Mouse (Mus musculus) inflammation-experienced regulatory T-cells, adult 6 months (primary cell): ENCODE measurements at regions not wholly inside any gene's neighbourhood (a gene's known extent, or its start where the extent isn't known, plus 50 kb on each side); places are given as distances from the start of the nearest gene placed in this dataset.
A peak's percentile ranks its signal among the peaks of the same experiment; 100 is the strongest.

ENCODE experiments used
- ATAC-seq: one replicate; pipeline ENCODE4 v1.8.0; 2017

GRCm38 (mm10) chr13:92911660-92912284 lies 67.2 kb downstream of the Mtx3 start:
- ATAC-seq: no peak

- no peak for ATAC-seq
Observed at GRCm38 (mm10) chr13:92912661-92913060, 68.1 kb downstream of the Mtx3 start.

GRCm38 (mm10) chr13:92914631-92915030 lies 70.1 kb downstream of the Mtx3 start:
- ATAC-seq: no peak

- no peak for ATAC-seq
Observed at GRCm38 (mm10) chr13:92915221-92915839, 70.8 kb downstream of the Mtx3 start.

DNA sequence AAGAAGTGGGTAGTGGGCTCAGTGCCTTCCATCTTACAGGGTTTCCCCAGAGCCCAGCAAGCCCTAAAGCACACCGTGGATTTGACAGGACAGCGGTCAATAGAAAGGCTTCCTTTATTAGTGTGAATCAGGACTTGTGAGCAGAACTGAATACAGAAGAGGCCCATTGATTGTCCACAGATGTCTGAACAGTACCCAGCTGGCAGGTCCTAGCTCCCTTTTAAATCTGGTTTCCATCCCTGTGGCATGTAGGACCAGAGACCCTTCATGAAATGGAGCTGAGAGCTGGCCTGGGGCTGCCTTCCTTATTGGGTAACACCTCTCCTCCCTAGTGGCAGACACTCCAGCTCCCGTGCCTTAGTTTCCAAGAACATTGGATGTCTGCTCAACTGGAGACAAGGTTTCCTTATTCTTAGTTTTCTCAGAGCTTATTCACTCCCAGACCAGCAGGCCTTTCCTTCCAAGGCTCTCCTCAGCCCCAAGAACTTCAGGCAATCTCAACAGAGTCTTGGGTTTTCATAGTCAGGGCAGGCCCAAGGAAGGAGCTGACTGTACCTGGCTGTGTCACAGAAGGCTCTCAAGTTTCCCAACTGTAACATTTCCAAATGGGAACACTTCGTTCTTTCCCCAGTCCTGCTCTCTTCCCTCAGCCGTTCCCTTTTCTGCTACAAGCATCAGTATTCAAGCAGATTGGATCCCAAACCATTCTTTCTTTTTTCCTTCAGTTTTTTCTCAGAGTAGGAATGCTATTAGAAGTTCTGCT lies 71.6 kb downstream of the Mtx3 start:
- ATAC-seq: no peak

DNA sequence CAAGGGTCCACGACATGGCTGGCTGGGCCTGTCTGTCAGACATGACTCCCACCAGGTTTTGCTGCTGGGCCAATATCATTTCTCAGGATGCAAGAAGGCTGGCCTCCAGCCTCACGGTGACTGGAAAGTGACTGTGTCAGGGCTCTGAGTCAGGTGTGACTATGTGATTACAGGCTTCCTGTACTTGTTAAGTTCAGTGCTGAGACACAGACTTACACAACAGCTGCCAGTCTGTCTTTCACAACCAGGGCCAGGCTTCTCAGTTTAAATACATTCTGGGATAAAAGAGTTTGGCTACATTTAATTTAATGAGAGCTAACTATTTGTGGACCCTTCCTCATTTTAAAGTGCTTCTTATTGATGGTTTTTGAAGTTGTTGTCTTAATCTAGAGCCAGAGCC lies 75.3 kb downstream of the Mtx3 start:
- ATAC-seq: no peak

- no peak for ATAC-seq
Observed at GRCm38 (mm10) chr13:92921936-92922335, 77.4 kb downstream of the Mtx3 start.

DNA sequence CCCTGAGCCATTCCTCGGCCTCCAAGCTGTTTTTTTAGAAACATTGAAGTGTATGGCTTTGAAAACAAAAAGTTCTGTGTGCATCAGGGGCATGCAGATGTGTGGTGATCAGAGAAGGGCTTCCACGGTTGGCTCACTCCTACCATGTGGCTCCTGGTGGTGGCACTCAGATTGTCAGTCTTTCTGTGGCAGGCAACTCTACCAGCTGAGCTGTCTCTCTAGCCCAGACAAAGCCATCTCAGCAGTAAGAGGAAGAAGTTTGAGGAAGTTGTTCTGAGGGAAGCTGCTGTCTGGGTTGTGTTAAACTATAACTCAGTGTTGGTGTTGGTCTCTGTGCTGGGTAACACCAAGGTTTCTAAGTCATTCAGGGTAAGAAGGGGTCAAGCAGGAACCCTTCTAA lies 78.9 kb downstream of the Mtx3 start:
- ATAC-seq: no peak

DNA sequence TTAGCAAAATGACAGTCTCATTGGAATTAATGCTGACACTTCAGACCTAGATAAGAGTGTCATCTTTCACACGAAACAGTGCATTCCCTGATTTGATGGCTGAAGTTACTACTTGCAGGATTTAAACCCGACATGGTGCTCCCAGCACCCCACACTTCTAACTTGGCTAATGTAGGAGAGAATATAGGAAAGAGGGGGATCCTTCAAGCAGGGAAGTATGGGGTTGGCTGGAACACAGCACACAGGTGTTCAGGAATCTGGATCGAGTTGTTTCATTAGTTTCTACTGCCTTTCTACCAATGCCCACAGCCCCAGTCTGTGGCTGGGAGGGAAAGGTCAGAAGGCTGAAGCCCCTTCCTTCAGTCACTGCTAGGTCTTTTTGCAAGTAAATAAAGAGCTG lies 79.5 kb downstream of the Mtx3 start:
- ATAC-seq: no peak

GRCm38 (mm10) chr13:92925196-92925595 lies 80.6 kb downstream of the Mtx3 start:
- ATAC-seq: no peak

DNA sequence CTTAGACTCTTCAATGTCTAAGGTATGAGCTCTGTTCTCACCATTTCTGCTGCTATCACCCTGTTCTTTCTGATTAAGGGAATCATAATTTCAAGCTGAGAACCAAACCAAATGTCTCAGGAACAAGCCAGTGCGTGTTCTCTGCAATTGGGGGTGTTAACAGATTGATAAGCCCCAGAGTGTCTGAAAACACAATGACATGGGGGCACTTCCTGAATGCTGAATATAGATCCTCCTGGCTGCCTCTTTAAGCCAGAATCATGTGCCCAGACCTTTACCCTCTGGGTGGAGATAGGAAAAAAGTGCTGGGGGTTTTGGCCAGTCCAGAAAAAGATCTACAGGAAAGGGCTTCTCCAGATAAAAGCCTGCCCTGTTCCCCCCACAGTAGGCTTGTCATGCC lies 84.0 kb downstream of the Mtx3 start:
- ATAC-seq: no peak

DNA sequence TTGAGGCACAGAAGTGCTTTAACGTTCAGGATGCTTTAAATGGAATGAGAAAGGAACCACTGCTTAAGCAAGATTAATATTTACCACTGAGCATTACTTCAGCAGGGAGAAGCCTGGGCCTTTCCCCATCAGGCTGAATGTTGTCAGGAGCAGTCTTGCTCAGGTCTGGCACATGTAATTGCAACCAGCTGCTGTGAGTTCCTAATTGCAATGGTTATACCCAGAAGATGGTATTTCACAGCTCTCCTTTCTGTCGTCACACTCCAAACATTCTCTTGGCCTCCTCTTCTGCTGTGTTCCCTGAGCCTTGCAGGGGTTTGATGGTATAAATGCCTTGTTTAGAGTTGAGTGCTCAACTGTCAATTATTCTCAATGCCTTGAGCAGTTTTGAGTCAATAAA lies 87.1 kb downstream of the Mtx3 start:
- no peak for ATAC-seq

DNA sequence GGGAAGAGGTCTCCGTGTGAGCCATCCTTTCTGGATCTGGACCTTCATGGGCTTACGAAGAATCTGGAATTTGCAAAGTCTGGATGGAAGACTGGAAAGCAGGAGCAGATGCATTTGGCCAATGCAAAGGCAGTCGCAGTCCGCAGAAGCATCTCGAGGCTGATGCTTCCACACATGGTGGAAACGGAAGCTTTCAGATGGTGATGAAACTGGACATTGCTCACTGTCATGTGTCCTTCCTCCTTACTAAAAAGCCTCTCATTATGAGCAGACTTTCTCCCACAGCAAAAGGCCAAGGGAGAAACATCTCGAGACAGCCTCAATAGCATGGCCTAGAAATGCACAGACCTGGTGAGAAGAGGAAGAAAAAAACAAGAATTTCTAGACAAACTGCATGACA lies 94.5 kb downstream of the Mtx3 start:
- ATAC-seq: no peak

DNA sequence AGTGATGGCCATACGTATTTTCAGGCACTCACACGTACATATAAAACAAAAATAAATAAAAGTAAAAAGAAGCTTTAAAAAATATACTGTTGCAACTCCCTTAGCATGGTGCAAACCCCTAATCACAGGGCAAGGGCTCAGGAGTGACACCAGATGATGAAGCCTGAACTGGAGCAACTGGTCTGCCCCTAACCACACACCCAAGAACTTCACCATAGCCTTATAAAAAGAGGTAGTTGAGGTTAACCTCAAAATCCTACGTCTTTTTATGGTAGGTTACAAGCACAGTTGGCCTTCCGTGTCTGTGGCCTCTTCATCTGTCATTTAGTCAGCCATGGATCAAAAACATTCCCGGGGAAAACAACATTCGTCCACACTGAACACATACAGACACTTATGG lies 96.0 kb downstream of the Mtx3 start:
- ATAC-seq: no peak

DNA sequence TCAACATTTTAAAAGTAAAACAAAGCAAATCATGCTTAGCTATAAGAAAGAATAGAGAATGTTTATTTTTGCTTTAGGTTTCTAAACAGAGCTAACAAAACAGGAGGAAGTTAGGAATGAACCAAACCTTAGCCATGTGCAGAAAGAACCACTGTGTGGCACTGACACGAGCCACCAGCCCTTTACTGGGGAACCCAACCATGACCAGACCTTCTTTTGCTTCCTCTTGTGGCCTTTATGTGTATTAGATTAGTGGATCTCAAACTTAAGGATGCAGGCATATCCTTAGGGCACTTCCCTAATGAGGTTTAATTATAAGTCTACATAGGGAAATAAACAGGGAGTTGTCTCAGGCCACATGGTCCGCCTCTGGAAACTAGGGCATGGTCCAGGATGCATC lies 104.0 kb downstream of the Mtx3 start:
- no peak for ATAC-seq

- ATAC-seq: no peak
Observed at GRCm38 (mm10) chr13:92960031-92960430, 115.5 kb downstream of the Mtx3 start.

DNA sequence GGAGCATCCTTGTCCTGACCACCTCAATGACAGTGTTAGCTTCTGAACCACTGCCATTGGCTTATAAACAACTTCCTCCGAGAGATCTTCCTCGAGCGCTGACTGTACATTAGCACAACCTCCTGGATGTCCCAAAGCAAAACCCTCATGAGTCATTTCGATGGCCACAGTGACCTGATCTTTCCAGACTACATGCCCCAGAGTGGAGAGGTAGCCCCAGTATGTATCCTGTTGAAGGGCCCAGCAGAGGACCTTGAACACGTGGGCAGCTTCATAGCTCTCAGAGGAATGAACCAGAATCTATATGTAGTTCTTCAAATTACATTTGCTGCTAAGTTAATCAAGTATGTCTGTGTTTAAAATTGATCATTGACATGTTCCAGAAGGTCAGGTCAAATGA lies 118.1 kb downstream of the Mtx3 start:
- no peak for ATAC-seq

- no peak for ATAC-seq
Observed at GRCm38 (mm10) chr13:92963351-92963895, 118.9 kb downstream of the Mtx3 start.

GRCm38 (mm10) chr13:92964213-92964743 lies 119.7 kb downstream of the Mtx3 start:
- no peak for ATAC-seq

DNA sequence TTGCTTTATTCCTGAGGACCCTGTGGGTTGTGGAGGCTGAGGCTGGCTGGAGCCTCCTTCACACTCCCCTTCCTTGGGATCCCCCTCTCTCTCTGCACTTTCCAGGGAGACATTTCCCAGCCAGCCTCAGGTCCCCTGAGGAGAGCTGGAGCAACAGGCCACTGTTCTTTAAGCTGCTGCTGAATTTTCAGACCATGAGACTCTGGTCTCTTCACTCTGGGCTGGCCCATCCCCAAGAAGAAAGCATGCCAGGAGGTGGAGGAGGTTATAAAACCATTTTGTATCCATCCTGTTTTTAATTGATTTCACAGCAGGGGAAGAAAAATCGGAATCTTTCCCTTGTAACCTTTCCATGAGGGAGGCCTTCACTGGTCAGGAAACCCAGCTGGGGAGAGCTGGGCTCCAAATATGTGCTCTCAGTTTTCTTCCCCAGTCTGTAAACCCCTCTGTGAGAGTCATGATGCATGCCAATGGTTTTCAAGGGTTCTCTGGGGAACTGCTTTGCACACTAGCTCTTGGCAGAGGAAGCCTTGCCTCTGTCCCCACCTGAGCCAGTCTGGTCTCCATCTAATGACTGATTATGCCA lies 122.6 kb downstream of the Mtx3 start:
- ATAC-seq: no peak

GRCm38 (mm10) chr13:92969579-92969978 lies 125.0 kb downstream of the Mtx3 start:
- no peak for ATAC-seq

DNA sequence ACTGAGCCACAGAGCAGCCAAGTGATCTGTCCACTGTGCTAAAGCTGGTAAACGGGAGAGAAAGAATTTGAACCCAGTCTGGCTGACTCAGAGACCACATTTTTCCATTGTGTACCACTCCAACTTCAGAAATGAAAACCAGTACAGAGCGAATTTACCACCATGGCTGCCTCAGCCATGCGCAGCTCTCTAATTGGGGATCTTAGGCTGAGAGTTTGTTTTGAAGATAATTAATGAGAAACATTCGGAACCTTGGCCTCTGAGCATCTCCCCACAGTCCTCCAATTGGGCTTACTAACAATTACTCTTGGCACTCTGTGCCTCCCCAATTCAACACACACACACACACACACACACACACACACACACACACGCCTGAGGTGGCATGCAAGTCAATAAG lies 128.3 kb downstream of the Mtx3 start:
- no peak for ATAC-seq

- ATAC-seq: peak; percentile 14
Observed at GRCm38 (mm10) chr13:92973791-92974190, 129.2 kb downstream of the Mtx3 start.
